Mouse (Mus musculus) kidney, adult 11 months (tissue): Measurements from ENCODE around the gene Dhrs13.
A peak's percentile ranks its signal among the peaks of the same experiment; 100 is the strongest.
"Not testable (repeated sequence)": the region's sequence is repeated elsewhere in the genome, so short reads cannot be mapped to it uniquely, and the experiment has no call there.

Experiments
- DNase-seq: peaks from one replicate; pipeline ENCODE4 v3.0.0; 2022

Dhrs13 gene

GRCm38 (mm10) chr11:78031947-78032808, at the start of gene Dhrs13:
Gene Dhrs13 (plus strand): TSS chr11:78032280.
- DNase-seq: peak; percentile 91

GRCm38 (mm10) chr11:77982441-77982905, 49.6 kb upstream of the Dhrs13 start, which contains the start of gene Phf12:
Gene Phf12 (plus strand): TSS chr11:77982754.
- peak; percentile 100 for DNase-seq

- peak; percentile 61 for DNase-seq
Observed at GRCm38 (mm10) chr11:77983191-77983936, 48.7 kb upstream of the Dhrs13 start.

- peak; percentile 70 for DNase-seq
Observed at GRCm38 (mm10) chr11:77983937-77984835, 47.9 kb upstream of the Dhrs13 start.

GRCm38 (mm10) chr11:77984836-77985231, 47.2 kb upstream of the Dhrs13 start:
- peak; percentile 67 for DNase-seq

GRCm38 (mm10) chr11:77985541-77986065, 46.5 kb upstream of the Dhrs13 start:
- no peak for DNase-seq

- DNase-seq: no peak
Observed at GRCm38 (mm10) chr11:77989071-77989690, 42.9 kb upstream of the Dhrs13 start.

GRCm38 (mm10) chr11:77995556-77995955, 36.5 kb upstream of the Dhrs13 start:
- no peak for DNase-seq

- DNase-seq: no peak
Observed at GRCm38 (mm10) chr11:78006446-78006845, 25.6 kb upstream of the Dhrs13 start.

- DNase-seq: peak; percentile 48
Observed at GRCm38 (mm10) chr11:78019676-78020075, 12.4 kb upstream of the Dhrs13 start.

GRCm38 (mm10) chr11:78023607-78024006, 8.5 kb upstream of the Dhrs13 start:
- no peak for DNase-seq

GRCm38 (mm10) chr11:78029240-78029639, 2.8 kb upstream of the Dhrs13 start:
- DNase-seq: no peak

- DNase-seq: no peak
Observed at GRCm38 (mm10) chr11:78030600-78030999, 1.5 kb upstream of the Dhrs13 start.

GRCm38 (mm10) chr11:78031389-78031788, 691 bp upstream of the Dhrs13 start:
- DNase-seq: no peak

GRCm38 (mm10) chr11:78032809-78033195, 722 bp downstream of the Dhrs13 start:
- no peak for DNase-seq

- no peak for DNase-seq
Observed at GRCm38 (mm10) chr11:78033931-78034617, 2.0 kb downstream of the Dhrs13 start.

- no peak for DNase-seq
Observed at GRCm38 (mm10) chr11:78036791-78037190, 4.7 kb downstream of the Dhrs13 start.

GRCm38 (mm10) chr11:78037831-78038752, 6.0 kb downstream of the Dhrs13 start, which contains the start of gene Flot2:
Gene Flot2 (plus strand): TSS chr11:78037931.
- peak; percentile 42 for DNase-seq

- DNase-seq: no peak
Observed at GRCm38 (mm10) chr11:78040878-78041277, 8.8 kb downstream of the Dhrs13 start.

GRCm38 (mm10) chr11:78042290-78042870, 10.3 kb downstream of the Dhrs13 start:
- not testable (repeated sequence) for DNase-seq
